Mouse (Mus musculus): ENCODE data around the gene Slc35f3. TPM values are rescaled to one million over a fixed set of nuclear protein-coding genes. Genes with fewer than 3 reads are reported as not detected.
A peak's percentile ranks its signal among the peaks of the same experiment; 100 is the strongest.

Gene Slc35f3
- polyA plus RNA-seq, 1 experiment from 2014 or later, result 1.2 TPM

GRCm38 (mm10) chr8:126291951-126292350 is 6.4 kb upstream of the Slc35f3 start:
- Histone ChIP-seq H3K4me3 (no peak overlapping the region), H3K4me2 (replicated peaks) (no peak overlapping the region), H3K27ac (replicated peaks) (no peak overlapping the region), H3K27me3 (no peaks in the 10 kb centered on the region), H3K9me3 (no peaks in the 10 kb centered on the region), H3K36me3 (no peaks in the 10 kb centered on the region), H3K4me1 (no peaks in the 10 kb centered on the region), H3K9ac (replicated peaks) (no peak overlapping the region)
- 87% methylated on average over 10 of the region's 10 CpGs for WGBS
- no peak for ATAC-seq (replicated peaks)

- Histone ChIP-seq H3K9me3 (no peaks in the 10 kb centered on the region), H3K9ac (replicated peaks) (no peak overlapping the region), H3K4me1 (peaks cover 7% of the 10 kb centered on the region; the same call in 1 of the 2 replicates), H3K36me3 (no peaks in the 10 kb centered on the region), H3K4me3 (no peak overlapping the region), H3K4me2 (replicated peaks) (no peak overlapping the region), H3K27me3 (peaks cover 11% of the 10 kb centered on the region), H3K27ac (replicated peaks) (no peak overlapping the region)
- no peak; the same call in 1 of the 2 replicates for ATAC-seq (replicated peaks)
- WGBS, result 46% methylated on average over 1 of the region's 1 CpGs
Measured at GRCm38 (mm10) chr8:126297284-126297845, 993 bp upstream of the Slc35f3 start.

DNA sequence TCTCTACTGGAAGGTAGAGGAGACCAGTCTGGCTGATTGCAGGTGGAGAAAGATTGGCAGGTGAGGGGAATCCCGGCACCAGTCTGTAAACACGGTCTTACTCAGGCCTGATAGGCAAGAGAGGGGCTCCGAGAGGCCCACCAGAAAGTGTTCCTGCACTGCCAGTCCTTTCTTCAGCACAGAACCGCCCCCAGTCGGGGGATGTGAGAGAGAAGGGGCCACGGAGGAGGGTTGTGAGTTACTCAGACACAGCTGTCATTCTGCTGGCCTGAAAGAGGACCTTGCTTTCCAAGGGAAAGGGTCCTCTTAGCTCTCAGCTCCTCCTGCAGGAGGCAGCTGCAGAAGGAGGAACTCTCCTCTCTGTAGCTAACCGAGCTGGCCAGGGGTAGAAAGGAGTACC is 975 bp downstream of the Slc35f3 start:
- Histone ChIP-seq H3K4me3 (peak overlapping the region; percentile 58), H3K27ac (replicated peaks) (no peak overlapping the region), H3K9ac (replicated peaks) (no peak overlapping the region), H3K4me1 (peaks cover 7% of the 10 kb centered on the region; the same call in 1 of the 2 replicates), H3K27me3 (peaks cover 11% of the 10 kb centered on the region), H3K4me2 (replicated peaks) (peak overlapping the region; percentile 97), H3K36me3 (no peaks in the 10 kb centered on the region), H3K9me3 (no peaks in the 10 kb centered on the region)
- ATAC-seq (replicated peaks), result no peak
- 17% methylated on average over 7 of the region's 7 CpGs for WGBS

GRCm38 (mm10) chr8:126300350-126300749 is 2.0 kb downstream of the Slc35f3 start:
- Histone ChIP-seq H3K9me3 (no peaks in the 10 kb centered on the region), H3K36me3 (no peaks in the 10 kb centered on the region), H3K9ac (replicated peaks) (no peak overlapping the region), H3K27ac (replicated peaks) (no peak overlapping the region), H3K4me3 (no peak overlapping the region), H3K4me1 (peaks cover 7% of the 10 kb centered on the region; the same call in 1 of the 2 replicates), H3K27me3 (peaks cover 11% of the 10 kb centered on the region), H3K4me2 (replicated peaks) (no peak overlapping the region)
- ATAC-seq (replicated peaks), result no peak
- 88% methylated on average over 5 of the region's 5 CpGs for WGBS

GRCm38 (mm10) chr8:126301580-126301979 is 3.2 kb downstream of the Slc35f3 start:
- peaks cover 7% of the 10 kb centered on the region; the same call in 1 of the 2 replicates for H3K4me1 ChIP-seq
- no peak overlapping the region for H3K4me3 ChIP-seq
- no peaks in the 10 kb centered on the region for H3K9me3 ChIP-seq
- peaks cover 11% of the 10 kb centered on the region for H3K27me3 ChIP-seq
- H3K36me3 ChIP-seq, result no peaks in the 10 kb centered on the region
- H3K27ac ChIP-seq (replicated peaks), result no peak overlapping the region
- 75% methylated on average over 6 of the region's 6 CpGs for WGBS
- H3K9ac ChIP-seq (replicated peaks), result no peak overlapping the region
- H3K4me2 ChIP-seq (replicated peaks), result no peak overlapping the region
- no peak for ATAC-seq (replicated peaks)

- Histone ChIP-seq H3K36me3 (no peaks in the 10 kb centered on the region), H3K4me2 (replicated peaks) (no peak overlapping the region), H3K27me3 (no peaks in the 10 kb centered on the region), H3K9me3 (no peaks in the 10 kb centered on the region), H3K9ac (replicated peaks) (no peak overlapping the region), H3K4me1 (no peaks in the 10 kb centered on the region; the same call in 1 of the 2 replicates), H3K27ac (replicated peaks) (no peak overlapping the region), H3K4me3 (no peak overlapping the region)
- ATAC-seq (replicated peaks), result no peak
- WGBS, result 83% methylated on average over 9 of the region's 9 CpGs
Measured at GRCm38 (mm10) chr8:126307164-126307563, 8.8 kb downstream of the Slc35f3 start.

- H3K27me3 ChIP-seq, result no peaks in the 10 kb centered on the region
Measured at GRCm38 (mm10) chr8:126309015-126309414, 10.7 kb downstream of the Slc35f3 start.

GRCm38 (mm10) chr8:126324931-126325330 is 26.6 kb downstream of the Slc35f3 start:
- H3K27ac ChIP-seq (replicated peaks), result no peak overlapping the region
- no peak overlapping the region for H3K4me2 ChIP-seq (replicated peaks)
- 68% methylated on average over 2 of the region's 2 CpGs for WGBS
- H3K9me3 ChIP-seq, result no peaks in the 10 kb centered on the region
- no peaks in the 10 kb centered on the region for H3K36me3 ChIP-seq
- no peaks in the 10 kb centered on the region for H3K4me1 ChIP-seq
- H3K9ac ChIP-seq (replicated peaks), result no peak overlapping the region
- H3K4me3 ChIP-seq, result no peak overlapping the region
- ATAC-seq (replicated peaks), result no peak
- H3K27me3 ChIP-seq, result no peaks in the 10 kb centered on the region

More at GRCm38 (mm10) chr8:126309015-126309414, 10.7 kb downstream of the Slc35f3 start:
- no peak overlapping the region for H3K27ac ChIP-seq (replicated peaks)
- WGBS, result 27% methylated on average over 1 of the region's 1 CpGs
- no peaks in the 10 kb centered on the region for H3K36me3 ChIP-seq
- H3K9me3 ChIP-seq, result no peaks in the 10 kb centered on the region
- H3K4me2 ChIP-seq (replicated peaks), result no peak overlapping the region
- ATAC-seq (replicated peaks), result no peak; the same call in 1 of the 2 replicates
- H3K4me1 ChIP-seq, result no peaks in the 10 kb centered on the region; the same call in 1 of the 2 replicates
- H3K4me3 ChIP-seq, result no peak overlapping the region
- H3K9ac ChIP-seq (replicated peaks), result no peak overlapping the region

DNA sequence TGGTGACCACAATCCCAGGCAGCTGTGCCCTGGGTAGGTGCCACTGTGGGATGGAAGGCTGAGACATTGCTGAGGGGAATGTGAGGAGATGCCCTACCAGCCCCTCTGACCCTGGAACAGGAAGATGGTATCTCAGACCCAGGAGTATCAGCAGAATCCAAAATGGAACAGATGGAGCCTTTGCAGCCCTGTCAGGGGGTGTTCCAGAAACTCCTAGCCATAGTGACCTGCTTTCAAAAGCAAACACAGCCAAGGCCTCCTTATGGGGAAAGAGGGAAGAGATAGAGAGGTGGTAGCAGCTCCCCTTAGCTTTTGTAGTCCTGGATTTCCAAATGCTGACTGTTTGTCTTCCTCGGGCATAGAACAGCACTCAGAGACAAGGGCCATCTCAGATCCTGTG is 27.8 kb downstream of the Slc35f3 start:
- Histone ChIP-seq H3K4me1 (no peaks in the 10 kb centered on the region), H3K36me3 (no peaks in the 10 kb centered on the region), H3K27me3 (no peaks in the 10 kb centered on the region), H3K4me3 (no peak overlapping the region), H3K4me2 (replicated peaks) (no peak overlapping the region), H3K27ac (replicated peaks) (no peak overlapping the region), H3K9ac (replicated peaks) (no peak overlapping the region), H3K9me3 (no peaks in the 10 kb centered on the region)
- no peak for ATAC-seq (replicated peaks)
- WGBS, result 63% methylated on average over 1 of the region's 1 CpGs

DNA sequence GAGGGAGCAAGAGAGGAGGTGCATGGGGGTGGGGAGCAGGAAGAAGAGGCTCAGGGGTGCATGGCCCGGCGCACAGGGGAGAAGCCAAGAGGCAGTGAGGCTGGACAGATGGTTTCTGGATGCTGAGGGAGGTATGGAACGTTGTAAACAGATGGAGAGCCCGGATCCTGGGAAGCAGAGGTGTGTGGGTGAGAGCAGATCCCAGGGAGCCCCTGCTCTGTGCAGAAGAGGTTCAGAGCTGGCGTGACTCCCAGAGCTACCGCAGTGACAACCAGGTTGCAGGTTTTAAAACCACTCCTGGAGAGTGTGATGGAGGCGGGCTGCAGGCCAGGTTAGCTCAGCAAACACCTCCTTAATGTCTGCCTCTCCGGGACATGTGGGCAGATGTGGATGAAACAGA is 28.4 kb downstream of the Slc35f3 start:
- Histone ChIP-seq H3K4me3 (no peak overlapping the region), H3K27ac (replicated peaks) (no peak overlapping the region), H3K36me3 (no peaks in the 10 kb centered on the region), H3K27me3 (no peaks in the 10 kb centered on the region), H3K9ac (replicated peaks) (no peak overlapping the region), H3K9me3 (no peaks in the 10 kb centered on the region), H3K4me1 (no peaks in the 10 kb centered on the region), H3K4me2 (replicated peaks) (no peak overlapping the region)
- no peak for ATAC-seq (replicated peaks)
- WGBS, result 78% methylated on average over 8 of the region's 8 CpGs

DNA sequence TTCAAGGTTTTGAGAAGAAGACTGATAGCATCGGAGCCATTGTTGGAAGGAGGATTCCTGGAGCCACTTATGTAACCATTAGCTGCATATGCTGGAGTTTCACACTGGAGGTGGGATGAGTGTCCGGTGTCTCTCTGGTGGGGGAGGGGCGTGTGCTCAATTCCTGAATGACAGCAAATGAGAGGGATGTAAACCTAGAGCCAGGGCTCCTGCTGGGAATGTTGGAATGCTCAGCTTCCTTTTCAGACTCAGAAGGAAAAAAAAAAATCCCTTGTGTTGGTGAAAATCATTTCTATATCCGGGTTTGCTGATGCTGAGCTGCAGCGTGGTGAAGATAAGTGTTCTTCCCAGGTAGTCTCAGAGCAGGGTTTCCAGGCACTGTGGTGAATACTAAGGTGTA is 29.4 kb downstream of the Slc35f3 start:
- no peak overlapping the region for H3K27ac ChIP-seq (replicated peaks)
- H3K9ac ChIP-seq (replicated peaks), result no peak overlapping the region
- no peak overlapping the region for H3K4me2 ChIP-seq (replicated peaks)
- no peak overlapping the region for H3K4me3 ChIP-seq
- 78% methylated on average over 5 of the region's 5 CpGs for WGBS
- no peaks in the 10 kb centered on the region for H3K36me3 ChIP-seq
- no peaks in the 10 kb centered on the region for H3K27me3 ChIP-seq
- no peaks in the 10 kb centered on the region for H3K4me1 ChIP-seq
- no peaks in the 10 kb centered on the region for H3K9me3 ChIP-seq
- ATAC-seq (replicated peaks), result no peak

GRCm38 (mm10) chr8:126338864-126339263 is 40.5 kb downstream of the Slc35f3 start:
- no peak overlapping the region for H3K4me3 ChIP-seq
- no peaks in the 10 kb centered on the region for H3K27me3 ChIP-seq
- 87% methylated on average over 2 of the region's 3 CpGs for WGBS
- no peaks in the 10 kb centered on the region for H3K36me3 ChIP-seq
- H3K4me1 ChIP-seq, result no peaks in the 10 kb centered on the region
- no peak overlapping the region for H3K9ac ChIP-seq (replicated peaks)
- ATAC-seq (replicated peaks), result no peak
- no peak overlapping the region for H3K4me2 ChIP-seq (replicated peaks)
- no peak overlapping the region for H3K27ac ChIP-seq (replicated peaks)
- no peaks in the 10 kb centered on the region for H3K9me3 ChIP-seq

DNA sequence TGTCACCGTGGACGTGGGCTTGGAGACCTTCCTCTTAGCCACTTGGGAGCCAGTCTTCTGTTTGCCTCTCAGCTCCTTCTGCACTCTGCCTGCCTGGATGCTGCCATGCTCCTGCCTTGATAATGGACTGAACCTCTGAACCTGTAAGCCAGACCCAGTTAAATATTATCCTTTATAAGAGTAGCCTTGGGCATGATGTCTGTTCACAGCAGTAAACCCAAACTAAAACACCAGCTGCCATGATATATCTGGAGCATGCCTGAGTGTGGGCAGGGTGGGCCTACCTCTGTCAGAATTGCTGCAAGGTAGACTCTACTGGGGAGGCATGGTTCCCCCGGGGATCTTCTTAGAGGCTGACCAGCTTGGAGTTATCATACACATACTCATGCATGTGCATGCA is 41.0 kb downstream of the Slc35f3 start:
- Histone ChIP-seq H3K27ac (replicated peaks) (no peak overlapping the region), H3K4me1 (no peaks in the 10 kb centered on the region), H3K9me3 (no peaks in the 10 kb centered on the region), H3K4me2 (replicated peaks) (no peak overlapping the region), H3K9ac (replicated peaks) (no peak overlapping the region), H3K4me3 (no peak overlapping the region), H3K36me3 (no peaks in the 10 kb centered on the region), H3K27me3 (no peaks in the 10 kb centered on the region)
- 91% methylated on average over 3 of the region's 3 CpGs for WGBS
- no peak for ATAC-seq (replicated peaks)

All from forebrain, embryonic 15.5 days (tissue).